Mouse (Mus musculus): ENCODE data around the gene Nhlrc4. TPM values are rescaled to one million over a fixed set of nuclear protein-coding genes. Genes with fewer than 3 reads are reported as not detected.

Gene Nhlrc4
- polyA plus RNA-seq, 1 experiment from 2014 or later: 0.38 TPM

GRCm38 (mm10) chr17:25980854-25981253 lies 36.1 kb upstream of the Nhlrc4 start:
- no peak overlapping the region for H3K27ac ChIP-seq (ENCODE audit: low read depth, low read length)
- no peak overlapping the region for H3K9ac ChIP-seq (ENCODE audit: low read length)
- H3K27me3 ChIP-seq (ENCODE audit: control insufficient read depth, insufficient read depth, low read length): no peaks in the 10 kb centered on the region
- no peak overlapping the region for H3K4me3 ChIP-seq (ENCODE audit: low read depth, low read length)
- no peaks in the 10 kb centered on the region for H3K36me3 ChIP-seq (ENCODE audit: control insufficient read depth, insufficient read depth, low read length)
- no peak overlapping the region for H3K4me2 ChIP-seq (ENCODE audit: low read depth)
- no peaks in the 10 kb centered on the region for H3K9me3 ChIP-seq (ENCODE audit: control insufficient read depth, low read length)
- DNase-seq (ENCODE audit: low spot score) (no peak), ATAC-seq (ENCODE audit: insufficient read depth, low FRiP score, low TSS enrichment) (no peak)
- peaks cover 4% of the 10 kb centered on the region; the same call in 1 of the 2 replicates for H3K4me1 ChIP-seq (ENCODE audit: control insufficient read depth, insufficient read depth, low read length)
- WGBS: 95% methylated on average over 5 of the region's 5 CpGs

GRCm38 (mm10) chr17:25979829-25980738 lies 35.3 kb upstream of the Nhlrc4 start:
- H3K9ac ChIP-seq (ENCODE audit: low read length): no peak overlapping the region
- no peaks in the 10 kb centered on the region for H3K27me3 ChIP-seq (ENCODE audit: control insufficient read depth, insufficient read depth, low read length)
- H3K27ac ChIP-seq (ENCODE audit: low read depth, low read length): no peak overlapping the region
- ATAC-seq (ENCODE audit: insufficient read depth, low FRiP score, low TSS enrichment) (no peak), DNase-seq (ENCODE audit: low spot score) (no peak)
- H3K9me3 ChIP-seq (ENCODE audit: control insufficient read depth, low read length): no peaks in the 10 kb centered on the region
- H3K36me3 ChIP-seq (ENCODE audit: control insufficient read depth, insufficient read depth, low read length): no peaks in the 10 kb centered on the region
- 92% methylated on average over 5 of the region's 5 CpGs for WGBS
- peaks cover 4% of the 10 kb centered on the region; the same call in 1 of the 2 replicates for H3K4me1 ChIP-seq (ENCODE audit: control insufficient read depth, insufficient read depth, low read length)
- H3K4me3 ChIP-seq (ENCODE audit: low read depth, low read length): no peak overlapping the region
- H3K4me2 ChIP-seq (ENCODE audit: low read depth): no peak overlapping the region

- no peak overlapping the region for H3K9ac ChIP-seq (ENCODE audit: low read length)
- no peaks in the 10 kb centered on the region for H3K4me1 ChIP-seq (ENCODE audit: control insufficient read depth, insufficient read depth, low read length)
- H3K36me3 ChIP-seq (ENCODE audit: control insufficient read depth, insufficient read depth, low read length): no peaks in the 10 kb centered on the region
- no peak overlapping the region for H3K27ac ChIP-seq (ENCODE audit: low read depth, low read length)
- DNase-seq (ENCODE audit: low spot score): no peak
- H3K9me3 ChIP-seq (ENCODE audit: control insufficient read depth, low read length): no peaks in the 10 kb centered on the region
- no peak for ATAC-seq (ENCODE audit: insufficient read depth, low FRiP score, low TSS enrichment)
- H3K4me3 ChIP-seq (ENCODE audit: low read depth, low read length): no peak overlapping the region
- H3K27me3 ChIP-seq (ENCODE audit: control insufficient read depth, insufficient read depth, low read length): no peaks in the 10 kb centered on the region
- 91% methylated on average over 4 of the region's 4 CpGs for WGBS
- H3K4me2 ChIP-seq (ENCODE audit: low read depth): no peak overlapping the region
Observed at GRCm38 (mm10) chr17:25970954-25971707, 26.4 kb upstream of the Nhlrc4 start.

GRCm38 (mm10) chr17:25970448-25970847 lies 25.7 kb upstream of the Nhlrc4 start:
- Histone ChIP-seq H3K36me3 (ENCODE audit: control insufficient read depth, insufficient read depth, low read length) (no peaks in the 10 kb centered on the region), H3K27me3 (ENCODE audit: control insufficient read depth, insufficient read depth, low read length) (no peaks in the 10 kb centered on the region), H3K27ac (ENCODE audit: low read depth, low read length) (no peak overlapping the region), H3K4me1 (ENCODE audit: control insufficient read depth, insufficient read depth, low read length) (no peaks in the 10 kb centered on the region), H3K9ac (ENCODE audit: low read length) (no peak overlapping the region), H3K4me3 (ENCODE audit: low read depth, low read length) (no peak overlapping the region), H3K9me3 (ENCODE audit: control insufficient read depth, low read length) (no peaks in the 10 kb centered on the region), H3K4me2 (ENCODE audit: low read depth) (no peak overlapping the region)
- DNase-seq (ENCODE audit: low spot score) (no peak), ATAC-seq (ENCODE audit: insufficient read depth, low FRiP score, low TSS enrichment) (no peak)
- 93% methylated on average over 9 of the region's 9 CpGs for WGBS

- WGBS: 91% methylated on average over 1 of the region's 1 CpGs
- H3K4me1 ChIP-seq (ENCODE audit: control insufficient read depth, insufficient read depth, low read length): no peaks in the 10 kb centered on the region
- no peak for ATAC-seq (ENCODE audit: insufficient read depth, low FRiP score, low TSS enrichment)
Observed at GRCm38 (mm10) chr17:25968176-25968575, 23.4 kb upstream of the Nhlrc4 start.

GRCm38 (mm10) chr17:25967652-25968051 lies 22.9 kb upstream of the Nhlrc4 start:
- DNase-seq (ENCODE audit: low spot score) (no peak), ATAC-seq (ENCODE audit: insufficient read depth, low FRiP score, low TSS enrichment) (no peak)
- Histone ChIP-seq H3K4me3 (ENCODE audit: low read depth, low read length) (no peak overlapping the region), H3K4me2 (ENCODE audit: low read depth) (no peak overlapping the region), H3K9me3 (ENCODE audit: control insufficient read depth, low read length) (no peaks in the 10 kb centered on the region), H3K27ac (ENCODE audit: low read depth, low read length) (no peak overlapping the region), H3K9ac (ENCODE audit: low read length) (no peak overlapping the region), H3K4me1 (ENCODE audit: control insufficient read depth, insufficient read depth, low read length) (no peaks in the 10 kb centered on the region), H3K36me3 (ENCODE audit: control insufficient read depth, insufficient read depth, low read length) (peaks cover 5% of the 10 kb centered on the region; the same call in 1 of the 2 replicates), H3K27me3 (ENCODE audit: control insufficient read depth, insufficient read depth, low read length) (no peaks in the 10 kb centered on the region)
- WGBS: 50% methylated on average over 3 of the region's 3 CpGs

More at GRCm38 (mm10) chr17:25968176-25968575, 23.4 kb upstream of the Nhlrc4 start:
- DNase-seq (ENCODE audit: low spot score): no peak
- no peaks in the 10 kb centered on the region for H3K9me3 ChIP-seq (ENCODE audit: control insufficient read depth, low read length)
- no peaks in the 10 kb centered on the region for H3K27me3 ChIP-seq (ENCODE audit: control insufficient read depth, insufficient read depth, low read length)
- H3K4me3 ChIP-seq (ENCODE audit: low read depth, low read length): no peak overlapping the region
- H3K4me2 ChIP-seq (ENCODE audit: low read depth): no peak overlapping the region
- H3K9ac ChIP-seq (ENCODE audit: low read length): no peak overlapping the region
- peaks cover 5% of the 10 kb centered on the region; the same call in 1 of the 2 replicates for H3K36me3 ChIP-seq (ENCODE audit: control insufficient read depth, insufficient read depth, low read length)
- no peak overlapping the region for H3K27ac ChIP-seq (ENCODE audit: low read depth, low read length)

- ATAC-seq (ENCODE audit: insufficient read depth, low FRiP score, low TSS enrichment) (no peak), DNase-seq (ENCODE audit: low spot score) (no peak)
- Histone ChIP-seq H3K9ac (ENCODE audit: low read length) (no peak overlapping the region), H3K27ac (ENCODE audit: low read depth, low read length) (no peak overlapping the region), H3K4me2 (ENCODE audit: low read depth) (no peak overlapping the region), H3K27me3 (ENCODE audit: control insufficient read depth, insufficient read depth, low read length) (no peaks in the 10 kb centered on the region), H3K9me3 (ENCODE audit: control insufficient read depth, low read length) (no peaks in the 10 kb centered on the region), H3K4me3 (ENCODE audit: low read depth, low read length) (no peak overlapping the region), H3K4me1 (ENCODE audit: control insufficient read depth, insufficient read depth, low read length) (no peaks in the 10 kb centered on the region), H3K36me3 (ENCODE audit: control insufficient read depth, insufficient read depth, low read length) (peaks cover 11% of the 10 kb centered on the region)
- WGBS: 91% methylated on average over 7 of the region's 7 CpGs
Observed at GRCm38 (mm10) chr17:25964271-25964670, 19.5 kb upstream of the Nhlrc4 start.

- Histone ChIP-seq H3K36me3 (ENCODE audit: control insufficient read depth, insufficient read depth, low read length) (peaks cover 11% of the 10 kb centered on the region), H3K4me1 (ENCODE audit: control insufficient read depth, insufficient read depth, low read length) (no peaks in the 10 kb centered on the region), H3K27ac (ENCODE audit: low read depth, low read length) (no peak overlapping the region), H3K4me3 (ENCODE audit: low read depth, low read length) (no peak overlapping the region), H3K9ac (ENCODE audit: low read length) (no peak overlapping the region), H3K4me2 (ENCODE audit: low read depth) (no peak overlapping the region), H3K27me3 (ENCODE audit: control insufficient read depth, insufficient read depth, low read length) (no peaks in the 10 kb centered on the region), H3K9me3 (ENCODE audit: control insufficient read depth, low read length) (no peaks in the 10 kb centered on the region)
- DNase-seq (ENCODE audit: low spot score) (no peak), ATAC-seq (ENCODE audit: insufficient read depth, low FRiP score, low TSS enrichment) (no peak)
- 91% methylated on average over 7 of the region's 7 CpGs for WGBS
Observed at GRCm38 (mm10) chr17:25962413-25962905, 17.7 kb upstream of the Nhlrc4 start.

All from neural tube, embryonic 11.5 days (tissue).